ENCODE assay signal across 27 mouse cellular contexts in the genomic region with DNA sequence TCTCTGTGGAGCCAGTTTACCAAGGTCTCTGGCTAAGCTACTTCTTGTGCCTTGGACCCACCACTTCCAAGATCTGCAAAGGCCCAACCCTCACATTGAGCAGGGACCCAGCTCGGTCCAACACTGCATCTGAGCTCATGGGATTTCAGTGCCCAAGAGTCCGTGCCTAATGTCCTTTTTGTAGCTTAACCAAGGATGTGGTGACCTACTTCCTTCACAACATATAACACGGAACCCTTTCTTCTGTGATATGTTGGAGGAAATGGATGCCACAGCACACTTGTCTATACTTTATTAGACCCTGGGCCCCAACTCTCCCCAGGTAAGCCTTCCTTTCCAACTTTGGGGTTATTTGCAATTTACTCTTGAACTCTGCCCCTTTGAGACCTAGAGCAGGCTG.
DNase-seq lines count a peak whose midpoint lies in the region; ATAC-seq lines count a peak whose summit lies in the region.
"Had no signal": no experiment of that assay in that cellular context is flagged by ENCODE, and none has a peak within 500 bp of the region (broad histone marks: within the 10 kb centered on the region; RNA-seq: fewer than 3 reads in every experiment).

No protein-coding gene starts in this region.

- H3K36me3 ChIP-seq in forebrain, embryonic 11.5 days (ENCODE audit: control insufficient read depth, insufficient read depth, low read length) = no peaks in the 10 kb centered on the region
- no peaks in the 10 kb centered on the region for H3K36me3 ChIP-seq in forebrain, embryonic 10.5 days (replicated peaks)
- H3K36me3 ChIP-seq: embryonic facial prominence, embryonic 12.5 days; embryonic facial prominence, embryonic 15.5 days; heart, embryonic 10.5 days; heart, embryonic 13.5 days; hindbrain, embryonic 12.5 days had no signal

- H3K27ac ChIP-seq in forebrain, embryonic 11.5 days (ENCODE audit: low read depth, low read length) = no peak overlapping the region
- no peak overlapping the region for H3K27ac ChIP-seq in forebrain, embryonic 10.5 days
- H3K27ac ChIP-seq: embryonic facial prominence, embryonic 12.5 days; embryonic facial prominence, embryonic 15.5 days; forebrain, embryonic 13.5 days; heart, adult 2 months; heart, embryonic 10.5 days; heart, embryonic 13.5 days; hindbrain, embryonic 12.5 days had no signal

- peak; percentile 18 for DNase-seq in forebrain, embryonic 11.5 days (ENCODE audit: low spot score)
- DNase-seq in forebrain, embryonic 10.5 days (ENCODE audit: extremely low spot score, low spot score) = no peak
- DNase-seq in naive thymus-derived CD4-positive, alpha-beta T cell, adult 2 months (ENCODE audit: low read depth) = peak; percentile 49
- DNase-seq in left cerebral cortex, adult 18-20 months (ENCODE audit: low spot score in 2 of 2) = no peak
- DNase-seq in embryo, embryonic 10.5 days (ENCODE audit: low spot score) = no peak
- DNase-seq in adipocyte (ENCODE audit: low spot score) = no peak
- DNase-seq: adrenal gland, postnatal 10 days; adrenal gland, postnatal 36 days; B cell, adult 2 months; cerebellum, adult 18-20 months; cerebellum, adult 9-10 months; cerebellum, postnatal 14 days; gastrocnemius, postnatal 10 days; gastrocnemius, postnatal 36 days; heart, adult 2 months; heart, postnatal 14 days; heart, postnatal 4 days had no signal

- 80% methylated on average over 3 of the region's 3 CpGs for WGBS in forebrain, embryonic 11.5 days
- WGBS in forebrain, embryonic 10.5 days = 84% methylated on average over 3 of the region's 3 CpGs

- no peaks in the 10 kb centered on the region for H3K27me3 ChIP-seq in forebrain, embryonic 11.5 days (ENCODE audit: control insufficient read depth, insufficient read depth, low read length)
- H3K27me3 ChIP-seq in forebrain, embryonic 10.5 days (ENCODE audit: poor library complexity, severe bottlenecking) = no peaks in the 10 kb centered on the region
- H3K27me3 ChIP-seq: embryonic facial prominence, embryonic 12.5 days; embryonic facial prominence, embryonic 15.5 days; forebrain, embryonic 13.5 days; hindbrain, embryonic 12.5 days had no signal

- H3K4me3 ChIP-seq in forebrain, embryonic 11.5 days (ENCODE audit: low read depth, low read length) = no peak overlapping the region
- H3K4me3 ChIP-seq in forebrain, embryonic 10.5 days = no peak overlapping the region
- H3K4me3 ChIP-seq: embryonic facial prominence, embryonic 12.5 days; embryonic facial prominence, embryonic 15.5 days; forebrain, embryonic 13.5 days; heart, adult 2 months; heart, embryonic 10.5 days; heart, embryonic 13.5 days; hindbrain, embryonic 12.5 days had no signal

- no peaks in the 10 kb centered on the region for H3K9me3 ChIP-seq in forebrain, embryonic 11.5 days (ENCODE audit: control insufficient read depth, low read length)
- no peaks in the 10 kb centered on the region for H3K9me3 ChIP-seq in forebrain, embryonic 10.5 days
- H3K9me3 ChIP-seq: embryonic facial prominence, embryonic 12.5 days; embryonic facial prominence, embryonic 15.5 days; forebrain, embryonic 13.5 days; heart, embryonic 10.5 days; heart, embryonic 13.5 days; hindbrain, embryonic 12.5 days had no signal

- H3K4me1 ChIP-seq in forebrain, embryonic 11.5 days (replicated peaks; ENCODE audit: control insufficient read depth, insufficient read depth, low read length) = no peaks in the 10 kb centered on the region
- H3K4me1 ChIP-seq in forebrain, embryonic 10.5 days = peaks cover 9% of the 10 kb centered on the region
- H3K4me1 ChIP-seq: embryonic facial prominence, embryonic 12.5 days; embryonic facial prominence, embryonic 15.5 days; hindbrain, embryonic 12.5 days had no signal

- no peak overlapping the region for H3K9ac ChIP-seq in forebrain, embryonic 11.5 days (ENCODE audit: low read length)
- H3K9ac ChIP-seq: embryonic facial prominence, embryonic 12.5 days; embryonic facial prominence, embryonic 15.5 days; forebrain, embryonic 13.5 days; heart, embryonic 13.5 days; hindbrain, embryonic 12.5 days had no signal

- ATAC-seq in forebrain, embryonic 11.5 days (replicated peaks; ENCODE audit: low FRiP score) = no peak
- ATAC-seq in activated CD4-positive, CD25-positive, alpha-beta regulatory T cell, adult 4 months = peak; percentile 73
- ATAC-seq in megakaryocyte, adult 5-6 weeks (ENCODE audit: poor library complexity, severe bottlenecking) = peak; percentile 51
- ATAC-seq: forebrain, embryonic 16.5 days; hindbrain, embryonic 16.5 days had no signal

- no peak overlapping the region for H3K4me2 ChIP-seq in forebrain, embryonic 11.5 days (ENCODE audit: low read depth, low read length, severe bottlenecking)
- H3K4me2 ChIP-seq: embryonic facial prominence, embryonic 12.5 days; embryonic facial prominence, embryonic 15.5 days; forebrain, embryonic 13.5 days; heart, embryonic 13.5 days; hindbrain, embryonic 12.5 days had no signal

Comparison
In these comparisons a context has a peak if more than half of its experiments do, and no peak if none do; other contexts are left out.
1. DNase-seq: peak in forebrain, embryonic 11.5 days (single experiment) and naive thymus-derived CD4-positive, alpha-beta T cell, adult 2 months (single experiment); none in forebrain, embryonic 10.5 days (single experiment), left cerebral cortex, adult 18-20 months (0 of 2), embryo, embryonic 10.5 days (single experiment) and adipocyte (single experiment).